Mouse (Mus musculus): ENCODE data around the gene Bbx. TPM values are rescaled to one million over a fixed set of nuclear protein-coding genes. Genes with fewer than 3 reads are reported as not detected.
A peak's percentile ranks its signal among the peaks of the same experiment; 100 is the strongest.

The Bbx gene
- total and polyA plus RNA-seq, 3 experiments: 6.5 to 36.0 (median 9.2) TPM

DNA sequence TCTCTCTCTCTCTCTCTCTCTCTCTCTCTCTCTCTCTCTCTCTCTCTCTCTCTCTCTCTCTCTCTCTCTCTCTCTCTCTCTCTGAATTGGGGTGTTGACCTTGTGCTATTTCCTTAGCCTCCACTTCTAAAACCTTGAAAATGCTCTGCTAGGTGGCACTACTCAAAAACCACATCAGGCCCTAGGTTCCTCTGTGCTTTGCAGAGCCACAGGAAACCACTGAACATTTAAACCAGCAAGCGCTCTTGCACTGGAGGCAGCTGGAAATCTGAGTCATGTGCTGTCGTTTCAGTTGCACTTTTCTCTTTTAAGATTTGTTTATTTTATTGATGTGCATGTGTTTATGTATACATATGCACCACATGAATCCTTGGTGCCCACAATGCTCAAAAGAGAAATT is 59.6 kb downstream of the Bbx start:
- Histone ChIP-seq H3K27me3 (ENCODE audit: control insufficient read depth in 1 of 2, insufficient read depth in 2 of 2, low read length in 2 of 2) (no peaks in the 10 kb centered on the region), H3K27ac (ENCODE audit: control insufficient read depth, low read depth, low read length) (no peak overlapping the region), H3K9me3 (replicated peaks; ENCODE audit: insufficient read depth, low read length) (no peaks in the 10 kb centered on the region), H3K79me2 (ENCODE audit: control insufficient read depth, insufficient read depth, low read length, poor library complexity) (no peaks in the 10 kb centered on the region; the same call in 1 of the 2 replicates), H3K4me1 (ENCODE audit: control insufficient read depth in 1 of 2, insufficient read depth in 2 of 2, low read length in 2 of 2) (peaks cover 7 to 10% of the 10 kb centered on the region in 2 experiments), H3K36me3 (ENCODE audit: control insufficient read depth in 1 of 2, insufficient read depth in 2 of 2, low read length in 2 of 2) (peaks cover 0 to 10% of the 10 kb centered on the region in 2 experiments; a peak in 2 of 4 replicates), H3K9ac (ENCODE audit: control insufficient read depth, low read depth, low read length, poor library complexity, severe bottlenecking) (no peak overlapping the region), H3K4me3 (ENCODE audit: control insufficient read depth in 1 of 2, insufficient read depth in 1 of 2, low read depth in 2 of 2, low read length in 2 of 2) (no peak overlapping the region)
- TF ChIP-seq USF2 (IDR thresholded peaks at IDR 0.05; ENCODE audit: borderline replicate concordance in 1 of 2, insufficient read depth in 1 of 2, low read depth in 1 of 2, low read length in 2 of 2) (no peak), EP300 (IDR thresholded peaks at IDR 0.05; ENCODE audit: low read depth in 1 of 2, low read length in 2 of 2) (no peak), MAZ (IDR thresholded peaks at IDR 0.05; ENCODE audit: low read depth, low read length) (no peak), NELFE (IDR thresholded peaks at IDR 0.05; ENCODE audit: low read depth, low read length) (no peak), E2F4 (IDR thresholded peaks at IDR 0.05; ENCODE audit: borderline replicate concordance, low read depth, low read length) (no peak), MAFK (IDR thresholded peaks at IDR 0.05; ENCODE audit: borderline replicate concordance, low read depth, low read length) (no peak), SIN3A (IDR thresholded peaks at IDR 0.05; ENCODE audit: low read length) (no peak), GATA1 (IDR thresholded peaks at IDR 0.05; ENCODE audit: low read depth, low read length) (no peak), ZNF384 (IDR thresholded peaks at IDR 0.05; ENCODE audit: low read depth, low read length) (no peak), MXI1 (IDR thresholded peaks at IDR 0.05; ENCODE audit: low read depth, low read length) (no peak), CHD2 (IDR thresholded peaks at IDR 0.05; ENCODE audit: low read length) (no peak), SMC3 (IDR thresholded peaks at IDR 0.05; ENCODE audit: low read depth, low read length) (no peak), MYB (IDR thresholded peaks at IDR 0.05; ENCODE audit: low read depth, low read length) (no peak), JUND (IDR thresholded peaks at IDR 0.05; ENCODE audit: low read depth, low read length) (no peak)
- peak; percentile 18 for DNase-seq (ENCODE audit: low read depth, low spot score)

DNA sequence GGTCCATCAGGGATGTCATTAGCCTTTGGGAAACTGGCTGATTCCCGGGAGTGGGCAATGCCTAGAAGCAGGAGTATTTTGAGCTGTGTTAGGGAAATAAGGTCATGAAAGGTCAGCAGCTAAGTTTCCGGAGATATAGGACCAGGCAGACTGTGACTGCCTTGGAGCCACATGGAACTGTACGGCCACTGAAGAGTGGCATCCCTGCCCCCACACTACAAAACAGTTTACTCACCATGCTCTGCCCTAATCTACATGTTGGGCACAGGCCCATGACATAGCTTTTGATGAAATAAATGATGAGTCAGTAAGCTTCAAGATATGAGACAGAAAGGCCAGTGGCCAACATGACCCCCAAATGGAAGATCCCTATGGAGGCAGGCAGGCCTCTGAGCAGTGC is 60.7 kb downstream of the Bbx start:
- Histone ChIP-seq H3K4me1 (ENCODE audit: control insufficient read depth in 1 of 2, insufficient read depth in 2 of 2, low read length in 2 of 2) (peaks cover 7 to 13% of the 10 kb centered on the region in 2 experiments), H3K4me3 (ENCODE audit: control insufficient read depth in 1 of 2, insufficient read depth in 1 of 2, low read depth in 2 of 2, low read length in 2 of 2) (no peak overlapping the region)
- TF ChIP-seq POLR2AphosphoS2 (IDR thresholded peaks at IDR 0.05; ENCODE audit: low read length): no peak
- TF ChIP-seq ETS1 (IDR thresholded peaks at IDR 0.05; ENCODE audit: low read depth, low read length): 0 out of 2 replicates have a peak, but pooled peaks have one; percentile 6

More for the DNA sequence above, 60.7 kb downstream of the Bbx start:
- no peak for DNase-seq (ENCODE audit: low read depth, low spot score)
- Histone ChIP-seq H3K27me3 (ENCODE audit: control insufficient read depth in 1 of 2, insufficient read depth in 2 of 2, low read length in 2 of 2) (no peaks in the 10 kb centered on the region), H3K79me2 (ENCODE audit: control insufficient read depth, insufficient read depth, low read length, poor library complexity) (no peaks in the 10 kb centered on the region; the same call in 1 of the 2 replicates), H3K9ac (ENCODE audit: control insufficient read depth, low read depth, low read length, poor library complexity, severe bottlenecking) (no peak overlapping the region), H3K27ac (ENCODE audit: control insufficient read depth, low read depth, low read length) (no peak overlapping the region), H3K9me3 (replicated peaks; ENCODE audit: insufficient read depth, low read length) (no peaks in the 10 kb centered on the region), H3K36me3 (ENCODE audit: control insufficient read depth in 1 of 2, insufficient read depth in 2 of 2, low read length in 2 of 2) (peaks cover 0 to 17% of the 10 kb centered on the region in 2 experiments; a peak in 2 of 4 replicates)

Measured in MEL (cell line).